Mouse (Mus musculus) gastrocnemius, postnatal 36 days (tissue): ENCODE data around the gene Exoc4. TPM values are rescaled to one million over a fixed set of nuclear protein-coding genes. Genes with fewer than 3 reads are reported as not detected.

Experiments
- DNase-seq, 2 experiments: peaks; one replicate each; pipeline ENCODE4 v3.0.0; 2022
- intact Hi-C: fragments of 180-260 bp; cut with DNase I; formaldehyde crosslinking; loops from one replicate; pipeline ENCODE4 v1.15.1; 2025
- total RNA-seq, 2 experiments: library from RNA; stranded (reverse); gene quantifications; 2 replicates each; pipeline ENCODE4 v1.2.3; 2021

The Exoc4 gene
- total RNA-seq, 2 experiments from 2014 or later, result 41.7 to 44.2 TPM

GRCm38 (mm10) chr6:33829261-33829660, 580.4 kb downstream of the Exoc4 start:
- intact Hi-C loops, result no loop called here
- no peak for DNase-seq

GRCm38 (mm10) chr6:33831276-33831675, 582.4 kb downstream of the Exoc4 start:
- intact Hi-C loops, result no loop called here

GRCm38 (mm10) chr6:33832978-33833377, 584.1 kb downstream of the Exoc4 start:
- intact Hi-C loops, result no loop called here

More at GRCm38 (mm10) chr6:33831276-33831675, 582.4 kb downstream of the Exoc4 start:
- DNase-seq, result no peak

GRCm38 (mm10) chr6:33836048-33836780, 587.3 kb downstream of the Exoc4 start:
- intact Hi-C loops, result no loop called here
- DNase-seq, result no peak

More at GRCm38 (mm10) chr6:33832978-33833377, 584.1 kb downstream of the Exoc4 start:
- no peak for DNase-seq

GRCm38 (mm10) chr6:33842901-33843300, 594.0 kb downstream of the Exoc4 start:
- intact Hi-C loops, result no loop called here
- DNase-seq, result no peak

GRCm38 (mm10) chr6:33859049-33859448, 610.2 kb downstream of the Exoc4 start:
- DNase-seq, result no peak
- intact Hi-C loops, result no loop called here

- intact Hi-C loops, result no loop called here
- no peak for DNase-seq
Observed at GRCm38 (mm10) chr6:33865752-33866151, 616.9 kb downstream of the Exoc4 start.

GRCm38 (mm10) chr6:33866901-33867580, 618.2 kb downstream of the Exoc4 start:
- no peak for DNase-seq
- intact Hi-C loops, result no loop called here

- intact Hi-C loops, result no loop called here
- DNase-seq, result no peak
Observed at GRCm38 (mm10) chr6:33869251-33869650, 620.4 kb downstream of the Exoc4 start.

GRCm38 (mm10) chr6:33870468-33871142, 621.7 kb downstream of the Exoc4 start:
- intact Hi-C loops, result no loop called here
- no peak for DNase-seq

- intact Hi-C loops, result no loop called here
- DNase-seq, result no peak
Observed at GRCm38 (mm10) chr6:33871286-33871685, 622.4 kb downstream of the Exoc4 start.

GRCm38 (mm10) chr6:33872192-33872591, 623.3 kb downstream of the Exoc4 start:
- intact Hi-C loops, result no loop called here

GRCm38 (mm10) chr6:33873000-33873399, 624.1 kb downstream of the Exoc4 start:
- intact Hi-C loops, result no loop called here
- DNase-seq, result no peak

More at GRCm38 (mm10) chr6:33872192-33872591, 623.3 kb downstream of the Exoc4 start:
- no peak for DNase-seq

GRCm38 (mm10) chr6:33874291-33875014, 625.6 kb downstream of the Exoc4 start:
- intact Hi-C loops, result no loop called here
- DNase-seq, result no peak

- intact Hi-C loops, result no loop called here
- no peak for DNase-seq
Observed at GRCm38 (mm10) chr6:33884141-33884683, 635.3 kb downstream of the Exoc4 start.

- intact Hi-C loops, result no loop called here
Observed at GRCm38 (mm10) chr6:33886941-33887340, 638.1 kb downstream of the Exoc4 start.

GRCm38 (mm10) chr6:33890926-33891325, 642.0 kb downstream of the Exoc4 start:
- DNase-seq, result no peak
- intact Hi-C loops, result no loop called here

More at GRCm38 (mm10) chr6:33886941-33887340, 638.1 kb downstream of the Exoc4 start:
- DNase-seq, result no peak

GRCm38 (mm10) chr6:33892142-33892541, 643.3 kb downstream of the Exoc4 start:
- DNase-seq, result no peak
- intact Hi-C loops, result no loop called here

GRCm38 (mm10) chr6:33899973-33900372, 651.1 kb downstream of the Exoc4 start:
- no peak for DNase-seq
- intact Hi-C loops, result no loop called here

- intact Hi-C loops, result no loop called here
- no peak for DNase-seq
Observed at GRCm38 (mm10) chr6:33900615-33901014, 651.7 kb downstream of the Exoc4 start.
